Mouse (Mus musculus) bone marrow, adult 2 months (tissue): ENCODE data around the gene Gm13769.
"Not testable (repeated sequence)": the region's sequence is repeated elsewhere in the genome, so short reads cannot be mapped to it uniquely, and the experiment has no call there.

Source experiments
- CTCF ChIP-seq: fragments of 200-500 bp; IDR thresholded peaks from 2 replicates; pipeline ENCODE4 v1.5.1; 2011; ENCODE audit warnings: low read length, control low read depth; ENCODE audit not compliant: control insufficient read depth, insufficient read depth
- POLR2A ChIP-seq: fragments of 200-500 bp; IDR thresholded peaks from 2 replicates; pipeline ENCODE4 v1.6.1; 2011; ENCODE audit warnings: low read depth, mild to moderate bottlenecking, control low read depth, low read length, borderline replicate concordance; ENCODE audit not compliant: control insufficient read depth

DNA sequence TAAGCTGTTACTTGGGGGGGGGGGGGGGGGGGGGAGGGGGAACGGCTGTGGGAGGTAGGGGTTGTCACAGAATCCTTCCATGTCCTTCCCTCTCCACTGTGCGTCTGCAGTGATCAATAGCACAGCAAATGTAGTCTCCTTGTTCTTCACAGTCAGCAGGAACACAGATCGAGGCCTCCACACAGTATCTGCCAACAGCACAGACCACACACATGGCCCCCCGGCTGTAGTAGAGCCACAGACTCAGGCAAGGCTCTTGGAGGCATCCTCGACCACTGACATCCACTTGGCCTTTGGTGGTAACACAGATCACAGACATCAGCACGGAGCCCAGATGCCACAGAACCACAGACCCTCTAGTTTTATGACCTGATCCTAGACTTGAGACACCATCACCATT lies 29.0 kb downstream of the Gm13769 start:
- TF ChIP-seq CTCF, POLR2A: not testable (repeated sequence)
